Mouse (Mus musculus): ENCODE results near the gene Itgb5.

Gene Itgb5

DNA sequence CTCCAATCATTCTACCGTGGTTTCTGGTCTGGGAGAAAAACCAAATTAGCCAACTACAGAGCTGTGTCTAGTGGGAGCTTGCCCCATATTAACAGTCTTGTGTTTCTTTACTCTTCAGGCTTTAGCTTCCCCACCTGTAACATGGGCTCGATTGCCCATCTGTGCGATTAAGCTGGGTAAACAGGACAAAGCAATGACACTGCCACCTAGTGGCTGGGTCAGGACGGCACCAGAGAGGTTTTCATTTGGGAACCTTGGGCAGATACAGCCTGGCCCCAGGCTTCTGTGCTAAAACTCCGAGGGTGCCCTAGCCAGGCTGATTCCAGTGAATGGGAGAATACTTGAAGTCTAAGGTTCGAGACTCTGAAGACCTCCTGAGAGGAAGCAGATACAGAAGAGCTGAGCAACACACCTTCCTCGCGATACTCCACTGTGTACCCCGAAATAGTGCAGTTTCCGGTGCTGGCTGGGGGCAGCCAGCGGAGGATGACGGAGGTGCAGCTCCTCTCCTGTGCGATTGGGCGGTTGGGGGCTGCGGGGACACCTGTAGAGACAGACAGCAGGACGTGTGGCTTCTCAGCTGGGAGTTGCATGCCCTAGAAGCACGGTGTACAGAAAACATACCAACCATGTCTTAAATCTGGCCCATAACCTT, 159.0 kb downstream of the Itgb5 start:
- peak; percentile 32 for DNase-seq (ENCODE audit: low read depth, low spot score)

GRCm38 (mm10) chr16:33989106-33989505, 159.6 kb downstream of the Itgb5 start:
- no peak for DNase-seq (ENCODE audit: low read depth, low spot score)

- DNase-seq (ENCODE audit: low read depth, low spot score) = peak; percentile 32
These were observed 161.2 kb downstream of the Itgb5 start for GRCm38 (mm10) chr16:33990712-33991111.

GRCm38 (mm10) chr16:33994321-33994720, 164.9 kb downstream of the Itgb5 start:
- DNase-seq (ENCODE audit: low read depth, low spot score) = no peak

- DNase-seq (ENCODE audit: low read depth, low spot score) = peak; percentile 41
These were observed 166.0 kb downstream of the Itgb5 start for GRCm38 (mm10) chr16:33995496-33995895.

DNA sequence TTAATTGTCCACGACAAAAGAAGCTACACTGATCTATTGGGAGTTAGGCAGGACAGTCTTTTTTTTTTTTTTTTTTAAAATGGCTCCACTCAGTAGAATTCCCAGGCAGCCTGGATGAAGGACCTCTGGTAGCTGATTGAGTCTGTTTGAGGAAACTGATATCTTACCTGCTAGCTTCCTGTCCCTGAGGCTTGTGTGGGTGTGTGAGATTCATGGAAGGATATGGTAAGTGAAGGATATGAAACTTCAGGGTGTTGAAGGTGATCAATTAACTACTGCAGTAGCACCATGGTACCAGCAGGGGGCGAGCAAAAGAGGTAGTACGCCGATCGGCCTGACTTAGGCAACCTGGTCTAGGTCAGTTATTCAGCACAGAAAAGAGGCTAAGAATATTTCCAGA, 166.6 kb downstream of the Itgb5 start:
- DNase-seq (ENCODE audit: low read depth, low spot score) = peak; percentile 47

DNA sequence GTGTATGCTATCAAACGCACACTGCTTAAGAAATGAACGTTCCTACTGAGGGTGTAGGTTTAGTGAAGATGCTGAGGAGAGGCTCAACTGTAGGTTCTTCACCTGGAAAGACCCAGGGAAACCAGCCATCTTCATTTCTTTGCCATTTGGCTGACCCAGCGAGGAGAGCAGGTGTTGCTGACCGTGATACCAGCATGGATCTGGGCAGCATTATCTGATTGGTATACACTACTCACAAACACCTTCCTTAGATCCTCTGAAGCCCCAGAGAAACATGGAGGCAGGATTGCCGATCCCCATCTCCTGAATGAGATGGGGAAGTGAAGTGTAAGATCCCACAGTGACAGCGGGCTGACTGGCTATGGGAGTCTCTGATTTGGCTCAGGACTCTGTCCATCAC, 168.5 kb downstream of the Itgb5 start:
- no peak for DNase-seq (ENCODE audit: low read depth, low spot score)

All from skeletal muscle tissue, adult 2 months (tissue).